Mouse (Mus musculus) embryonic facial prominence, embryonic 11.5 days (tissue): Measurements from ENCODE around the gene Spon1. TPM values are rescaled to one million over a fixed set of nuclear protein-coding genes. Genes with fewer than 3 reads are reported as not detected.
A peak's percentile ranks its signal among the peaks of the same experiment; 100 is the strongest.

ENCODE experiments used
- ATAC-seq: fragments of 200-750 bp; cut with Nextera tagmentation; replicated peaks from 2 replicates; pipeline ENCODE4 v1.8.0; 2017; ENCODE audit warnings: low read depth; ENCODE audit not compliant: insufficient number of reproducible peaks, low FRiP score, low TSS enrichment
- DNase-seq: peaks from one replicate; pipeline ENCODE4 v3.0.0-alpha.2; 2015; ENCODE audit warnings: low spot score
- H3K27ac ChIP-seq: fragments of 300-500 bp; sonication (generic); replicated peaks from 2 replicates; pipeline ENCODE4 v1.5.1; 2014; ENCODE audit warnings: mild to moderate bottlenecking, low read depth, low read length, control low read depth
- H3K27me3 ChIP-seq: fragments of 300-500 bp; sonication (generic); 2 replicates; pipeline ENCODE4 v1.6.1; 2014; ENCODE audit warnings: mild to moderate bottlenecking, low read length, moderate library complexity, mixed read lengths; ENCODE audit not compliant: control insufficient read depth, insufficient read depth
- H3K36me3 ChIP-seq: fragments of 300-500 bp; sonication (generic); replicated peaks from 2 replicates; pipeline ENCODE4 v1.6.1; 2014; ENCODE audit warnings: low read depth, mild to moderate bottlenecking, low read length, moderate library complexity, mixed read lengths; ENCODE audit not compliant: control insufficient read depth, insufficient read depth
- H3K4me1 ChIP-seq: fragments of 300-500 bp; sonication (generic); 2 replicates; pipeline ENCODE4 v1.6.1; 2014; ENCODE audit warnings: low read length, mixed read lengths; ENCODE audit not compliant: control insufficient read depth, insufficient read depth
- H3K4me2 ChIP-seq: fragments of 300-500 bp; sonication (generic); 2 replicates; pipeline ENCODE4 v1.6.1; 2014; ENCODE audit warnings: low read depth, mild to moderate bottlenecking, control low read depth, low read length, moderate library complexity
- H3K4me3 ChIP-seq: fragments of 300-500 bp; sonication (generic); 2 replicates; pipeline ENCODE4 v1.5.1; 2014; ENCODE audit warnings: low read depth, low read length, control low read depth
- H3K9ac ChIP-seq: fragments of 300-500 bp; sonication (generic); replicated peaks from 2 replicates; pipeline ENCODE4 v1.6.1; 2014; ENCODE audit warnings: mild to moderate bottlenecking, control low read depth, low read length
- H3K9me3 ChIP-seq: fragments of 300-500 bp; sonication (generic); replicated peaks from 2 replicates; pipeline ENCODE4 v1.6.1; 2016; ENCODE audit warnings: mild to moderate bottlenecking, low read length, inconsistent platforms, mixed read lengths; ENCODE audit not compliant: control insufficient read depth
- WGBS: fragments of 180-500 bp; shearing (Covaris S2); extraction: QIAGEN DNeasy Blood & Tissue Kit; methylation state at CpG from one replicate; pipeline ENCODE4 v1.1.7; 2014; 5-methylcytosine and 5-hydroxymethylcytosine counted together
- polyA plus RNA-seq: library from polyadenylated mRNA; unstranded; fragments of >200 nt; fragmentation: Nextera tagmentation; extraction: Ambion mirVana; gene quantifications from 2 replicates; pipeline ENCODE4 v1.2.1, GENCODE M21; 2014

The Spon1 gene
- polyA plus RNA-seq, 1 experiment from 2014 or later: 25.1 TPM

DNA sequence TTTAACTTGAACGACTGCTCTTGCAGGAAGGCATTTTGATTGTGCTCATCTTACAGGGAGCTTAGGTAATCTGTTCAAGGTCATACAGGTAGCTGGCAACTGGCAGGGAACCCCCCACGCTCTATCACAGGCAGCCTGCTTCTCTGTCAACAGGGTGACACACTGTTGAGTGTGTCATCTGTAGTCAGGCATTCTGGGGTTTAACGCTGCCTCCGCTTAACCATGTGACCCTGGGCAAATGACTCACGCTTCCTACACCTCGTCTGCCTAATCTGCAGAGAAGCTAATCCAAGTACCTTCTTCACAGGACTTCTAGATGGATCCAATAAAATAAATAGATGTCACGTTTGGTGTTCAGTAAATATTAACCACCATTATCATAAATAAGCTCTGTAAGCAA is 26.6 kb upstream of the Spon1 start:
- Histone ChIP-seq H3K36me3 (no peaks in the 10 kb centered on the region), H3K27me3 (no peaks in the 10 kb centered on the region), H3K9ac (no peak overlapping the region), H3K4me1 (no peaks in the 10 kb centered on the region), H3K27ac (no peak overlapping the region), H3K4me2 (no peak overlapping the region), H3K4me3 (no peak overlapping the region), H3K9me3 (no peaks in the 10 kb centered on the region; the same call in 1 of the 2 replicates)
- no peak for DNase-seq
- ATAC-seq: no peak
- WGBS: 77% methylated on average over 7 of the region's 7 CpGs

DNA sequence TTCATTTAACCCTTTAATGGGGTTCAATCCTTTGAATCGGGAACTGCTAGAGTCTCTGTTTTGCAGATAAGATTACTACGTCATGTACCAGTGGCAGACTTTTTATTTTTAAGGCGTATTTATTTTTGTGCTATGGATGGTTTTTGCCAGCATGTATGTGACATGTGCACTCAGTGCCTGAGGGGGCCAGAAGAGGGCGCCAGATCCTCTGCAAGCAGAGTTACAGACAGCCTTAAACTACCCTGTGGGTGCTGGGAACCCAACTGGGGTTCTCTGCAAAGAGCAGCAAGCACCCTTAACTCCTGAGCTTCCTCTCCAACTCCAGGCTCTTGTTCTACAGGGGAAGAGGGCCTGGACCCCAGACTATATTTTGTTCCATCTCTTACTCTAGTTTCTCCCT is 23.2 kb upstream of the Spon1 start:
- Histone ChIP-seq H3K27ac (no peak overlapping the region), H3K36me3 (no peaks in the 10 kb centered on the region), H3K27me3 (no peaks in the 10 kb centered on the region), H3K4me1 (no peaks in the 10 kb centered on the region), H3K4me3 (no peak overlapping the region), H3K4me2 (no peak overlapping the region), H3K9ac (no peak overlapping the region), H3K9me3 (no peaks in the 10 kb centered on the region; the same call in 1 of the 2 replicates)
- WGBS: 82% methylated on average over 4 of the region's 4 CpGs
- DNase-seq (no peak), ATAC-seq (no peak)

DNA sequence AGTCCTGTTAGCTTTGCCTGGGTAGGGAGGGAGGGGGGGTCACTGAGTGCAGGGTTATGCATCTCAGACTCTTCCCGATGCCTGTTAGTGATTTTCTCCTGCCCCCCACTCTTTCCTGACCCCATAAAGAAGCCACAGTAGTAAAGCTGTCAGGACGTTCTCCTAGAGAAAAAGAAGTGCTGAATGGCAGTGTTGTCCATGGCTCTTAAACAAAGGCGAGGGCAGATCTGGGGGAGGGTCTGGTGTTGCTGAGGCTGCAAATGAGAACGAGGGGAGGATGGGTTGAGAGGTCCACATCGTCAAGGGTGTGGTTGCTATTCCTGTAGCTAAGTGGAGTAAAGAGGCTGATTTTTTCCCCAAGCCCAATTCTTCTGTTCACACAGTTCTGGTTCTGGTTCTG is 21.8 kb upstream of the Spon1 start:
- H3K4me1 ChIP-seq: no peaks in the 10 kb centered on the region
- H3K4me3 ChIP-seq: no peak overlapping the region
- no peak overlapping the region for H3K27ac ChIP-seq
- no peaks in the 10 kb centered on the region for H3K36me3 ChIP-seq
- no peak for DNase-seq
- 27% methylated on average over 5 of the region's 5 CpGs for WGBS
- H3K9me3 ChIP-seq: no peaks in the 10 kb centered on the region; the same call in 1 of the 2 replicates
- no peak overlapping the region for H3K4me2 ChIP-seq
- no peaks in the 10 kb centered on the region for H3K27me3 ChIP-seq
- no peak overlapping the region for H3K9ac ChIP-seq
- no peak for ATAC-seq

DNA sequence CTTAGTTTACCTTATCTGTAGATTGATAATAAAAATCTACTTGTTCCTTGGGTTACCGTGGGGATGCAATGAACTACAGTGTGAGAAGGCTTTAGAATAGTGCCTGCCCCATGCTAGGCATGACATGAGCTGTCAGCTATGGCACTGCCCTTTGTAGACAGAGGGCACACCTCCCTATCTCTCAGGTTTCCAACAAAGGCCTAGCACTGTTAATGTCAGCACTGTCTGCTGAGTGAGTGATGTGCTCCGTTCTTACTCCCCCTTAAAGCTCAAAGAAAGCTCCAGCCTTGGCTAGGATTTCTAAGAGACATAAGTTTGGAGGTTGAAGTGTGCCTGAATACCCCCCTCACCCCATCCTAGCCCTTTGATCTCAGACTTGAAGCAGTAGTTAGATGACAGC is 9.2 kb upstream of the Spon1 start:
- H3K4me1 ChIP-seq: no peaks in the 10 kb centered on the region
- H3K9me3 ChIP-seq: no peaks in the 10 kb centered on the region
- no peak overlapping the region for H3K9ac ChIP-seq
- no peaks in the 10 kb centered on the region for H3K36me3 ChIP-seq
- H3K27me3 ChIP-seq: no peaks in the 10 kb centered on the region
- DNase-seq (no peak), ATAC-seq (no peak)
- no peak overlapping the region for H3K4me3 ChIP-seq
- no peak overlapping the region for H3K27ac ChIP-seq
- WGBS: 86% methylated on average over 2 of the region's 2 CpGs
- no peak overlapping the region for H3K4me2 ChIP-seq

DNA sequence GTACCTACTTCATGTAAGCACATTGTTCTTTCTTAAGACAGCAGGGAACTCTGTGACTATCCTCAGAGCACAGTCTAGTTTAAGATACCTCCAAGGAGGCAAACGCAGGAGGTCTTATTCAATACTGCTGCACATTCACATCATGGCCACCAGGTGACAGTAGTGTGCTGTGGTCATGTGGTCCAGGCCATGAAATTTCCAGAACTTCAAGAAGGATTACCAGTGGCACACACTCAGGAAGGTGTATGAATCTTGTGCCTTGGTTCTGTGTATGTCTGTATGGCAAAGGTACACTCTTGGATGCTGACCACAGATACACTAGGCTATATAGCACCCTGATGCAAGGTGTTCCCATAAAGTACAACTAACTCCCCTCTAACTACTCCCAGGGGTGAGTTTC is 6.6 kb upstream of the Spon1 start:
- ATAC-seq (no peak), DNase-seq (peak; percentile 80)
- no peaks in the 10 kb centered on the region for H3K9me3 ChIP-seq
- no peak overlapping the region for H3K9ac ChIP-seq
- no peak overlapping the region for H3K4me2 ChIP-seq
- 19% methylated on average over 1 of the region's 1 CpGs for WGBS
- H3K27ac ChIP-seq: no peak overlapping the region
- H3K4me3 ChIP-seq: no peak overlapping the region
- H3K36me3 ChIP-seq: no peaks in the 10 kb centered on the region
- H3K4me1 ChIP-seq: no peaks in the 10 kb centered on the region
- no peaks in the 10 kb centered on the region for H3K27me3 ChIP-seq

DNA sequence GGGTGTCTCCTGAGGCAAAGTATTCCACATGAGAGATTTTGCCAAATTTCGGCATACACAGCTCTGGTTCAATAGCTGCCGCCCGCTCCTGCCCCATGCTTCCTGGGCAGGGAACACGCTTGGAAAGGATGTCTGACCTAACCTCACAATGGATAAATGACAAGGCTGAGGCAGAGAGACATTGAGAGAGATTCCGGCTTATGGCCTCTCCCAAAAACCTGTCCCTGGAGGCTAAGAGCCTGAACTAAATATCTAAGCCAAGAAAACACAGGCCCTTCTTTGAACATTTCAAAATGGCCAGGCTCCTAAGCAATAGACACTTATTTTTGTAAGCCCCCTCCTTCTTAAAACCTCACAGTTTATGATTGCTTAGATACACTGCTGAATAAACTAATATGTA is 665 bp upstream of the Spon1 start:
- Histone ChIP-seq H3K36me3 (no peaks in the 10 kb centered on the region), H3K4me3 (no peak overlapping the region), H3K4me1 (no peaks in the 10 kb centered on the region), H3K4me2 (no peak overlapping the region), H3K9ac (no peak overlapping the region), H3K27ac (no peak overlapping the region), H3K9me3 (no peaks in the 10 kb centered on the region), H3K27me3 (peaks cover 13% of the 10 kb centered on the region)
- DNase-seq (no peak), ATAC-seq (no peak)
- WGBS: 74% methylated on average over 5 of the region's 5 CpGs

DNA sequence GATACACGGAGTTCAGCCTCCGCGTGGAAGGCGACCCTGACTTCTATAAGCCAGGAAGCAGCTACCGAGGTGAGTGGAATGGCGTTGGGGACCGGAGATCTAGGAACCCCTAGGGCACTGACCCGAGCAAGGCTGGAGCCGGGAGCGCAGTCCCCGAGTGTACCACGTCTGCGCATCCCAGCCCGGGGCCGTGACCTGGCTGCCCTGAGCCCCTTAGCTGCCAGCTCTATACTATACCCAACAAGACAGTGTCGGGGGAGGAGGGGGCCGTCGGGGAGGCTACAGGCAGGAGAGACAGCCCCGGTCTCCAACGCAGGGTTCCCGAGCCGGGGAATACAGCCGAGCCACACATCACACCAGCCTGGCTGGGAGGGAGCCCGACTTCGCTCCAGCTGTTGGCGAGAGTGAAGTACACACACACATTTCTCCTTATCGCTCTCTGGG is 722 bp downstream of the Spon1 start:
- peak overlapping the region; percentile 41 for H3K4me3 ChIP-seq
- no peaks in the 10 kb centered on the region for H3K9me3 ChIP-seq
- H3K27me3 ChIP-seq: peaks cover 13% of the 10 kb centered on the region
- WGBS: 1% methylated on average over 27 of the region's 27 CpGs
- H3K9ac ChIP-seq: peak overlapping the region; percentile 51
- ATAC-seq: peak; percentile 73
- H3K27ac ChIP-seq: no peak overlapping the region
- peak; percentile 35 for DNase-seq
- no peaks in the 10 kb centered on the region for H3K36me3 ChIP-seq
- peak overlapping the region; percentile 92 for H3K4me2 ChIP-seq
- H3K4me1 ChIP-seq: no peaks in the 10 kb centered on the region

DNA sequence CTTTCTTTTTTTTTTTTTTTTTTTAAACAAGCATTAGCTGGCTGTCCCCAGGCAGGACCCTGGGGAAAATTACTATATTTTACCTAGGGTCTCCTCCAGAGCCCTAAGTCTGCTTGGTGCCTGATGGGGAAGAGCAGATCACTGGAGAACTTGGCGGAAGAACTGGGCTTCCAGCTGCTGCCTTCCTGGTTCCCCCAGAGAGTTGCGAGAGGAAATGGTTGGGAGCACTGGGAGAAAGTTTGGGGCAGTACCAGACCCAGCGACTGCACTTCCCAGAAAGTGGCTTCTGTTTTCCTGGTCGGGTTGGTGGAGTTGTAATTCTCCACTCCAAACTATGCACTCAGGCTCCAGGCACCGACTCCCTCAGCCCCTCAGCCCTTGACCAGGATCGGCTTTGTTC is 1.7 kb downstream of the Spon1 start:
- H3K4me2 ChIP-seq: no peak overlapping the region
- DNase-seq: no peak
- no peak overlapping the region for H3K9ac ChIP-seq
- WGBS: 12% methylated on average over 6 of the region's 6 CpGs
- no peaks in the 10 kb centered on the region for H3K4me1 ChIP-seq
- H3K27me3 ChIP-seq: peaks cover 13% of the 10 kb centered on the region
- H3K36me3 ChIP-seq: no peaks in the 10 kb centered on the region
- H3K9me3 ChIP-seq: no peaks in the 10 kb centered on the region
- ATAC-seq: no peak
- peak overlapping the region; percentile 16; the same call in 1 of the 2 replicates for H3K4me3 ChIP-seq
- no peak overlapping the region for H3K27ac ChIP-seq
